Mouse (Mus musculus) G1E (cell line): ENCODE measurements around the gene Clstn1.

Experiments
- CTCF ChIP-seq: IDR thresholded peaks from 2 replicates; pipeline ENCODE4 v1.5.1; 2012; ENCODE audit warnings: low read depth, low read length, inconsistent platforms, mixed read lengths
- GATA1 ChIP-seq: IDR thresholded peaks from 2 replicates; pipeline ENCODE4 v1.6.1; 2012; ENCODE audit warnings: borderline replicate concordance, low read length, inconsistent platforms, mixed read lengths
- GATA2 ChIP-seq: IDR thresholded peaks from 2 replicates; pipeline ENCODE4 v1.6.1; 2012; ENCODE audit warnings: low read depth, low read length, inconsistent platforms, borderline replicate concordance
- POLR2AphosphoS5 ChIP-seq: IDR thresholded peaks from 2 replicates; pipeline ENCODE4 v1.6.1; 2012; ENCODE audit warnings: low read depth, low read length, inconsistent platforms; ENCODE audit not compliant: insufficient replicate concordance
- TAL1 ChIP-seq: conservative IDR thresholded peaks from 2 replicates; pipeline ENCODE4 v1.6.1; 2012; ENCODE audit warnings: low read depth, low read length, inconsistent platforms, mixed read lengths

DNA sequence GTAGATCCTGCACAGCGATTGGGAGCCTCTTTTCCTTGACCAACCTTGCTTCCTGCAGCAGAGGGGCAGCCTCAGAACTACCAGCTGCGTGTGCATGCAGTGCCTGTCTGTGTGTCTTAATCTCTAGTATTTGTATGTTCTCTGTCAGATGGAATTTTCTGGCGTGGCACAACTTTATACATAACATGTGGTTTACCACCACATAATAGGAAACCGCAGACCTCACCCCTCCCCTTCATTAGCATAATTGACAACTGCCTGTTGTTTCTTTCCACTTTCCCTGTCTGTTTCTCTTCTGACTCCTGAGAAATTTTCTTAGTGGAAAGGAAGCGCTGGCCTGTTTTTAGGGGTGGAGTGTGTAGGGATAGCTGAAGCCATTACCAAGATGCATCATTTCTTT is 44.3 kb upstream of the Clstn1 start:
- TF ChIP-seq GATA1, result no peak
- no peak for TF ChIP-seq CTCF
- TF ChIP-seq TAL1, result no peak
- no peak for TF ChIP-seq POLR2AphosphoS5
- no peak for TF ChIP-seq GATA2
